Mouse (Mus musculus) left cerebral cortex, postnatal 14 days (tissue): Measurements from ENCODE around the gene Nrg4. TPM values are rescaled to one million over a fixed set of nuclear protein-coding genes. Genes with fewer than 3 reads are reported as not detected.
"Not testable (repeated sequence)": the region's sequence is repeated elsewhere in the genome, so short reads cannot be mapped to it uniquely, and the experiment has no call there.

Source experiments
- DNase-seq, 2 experiments: peaks; one replicate each; pipeline ENCODE4 v3.0.0; 2021 to 2022; ENCODE audit warnings: low spot score in 2 of 2, mixed read lengths in 1 of 2
- intact Hi-C: fragments of 180-260 bp; cut with DNase I; formaldehyde crosslinking; loops from one replicate; pipeline ENCODE4 v1.15.1; 2025
- total RNA-seq, 2 experiments: library from RNA; stranded (reverse); gene quantifications; 2 replicates each; pipeline ENCODE4 v1.2.3; 2021

Gene Nrg4
- total RNA-seq, 2 experiments from 2014 or later = 0.55 to 1.1 TPM

- intact Hi-C loops = no loop called here
- DNase-seq = no peak
Measured at GRCm38 (mm10) chr9:55259741-55260140, 66.9 kb downstream of the Nrg4 start.

GRCm38 (mm10) chr9:55257105-55257504 lies 69.5 kb downstream of the Nrg4 start:
- intact Hi-C loops = no loop called here
- no peak for DNase-seq

- no peak for DNase-seq
- intact Hi-C loops = no loop called here
Measured at GRCm38 (mm10) chr9:55255604-55256003, 71.0 kb downstream of the Nrg4 start.

- no peak for DNase-seq
- intact Hi-C loops = no loop called here
Measured at GRCm38 (mm10) chr9:55255056-55255455, 71.6 kb downstream of the Nrg4 start.

- no peak for DNase-seq
- intact Hi-C loops = no loop called here
Measured at GRCm38 (mm10) chr9:55253849-55254248, 72.8 kb downstream of the Nrg4 start.

GRCm38 (mm10) chr9:55252097-55252496 lies 74.5 kb downstream of the Nrg4 start:
- DNase-seq, intact Hi-C loops: not testable (repeated sequence)

GRCm38 (mm10) chr9:55250595-55251247 lies 75.9 kb downstream of the Nrg4 start:
- intact Hi-C loops = no loop called here
- no peak for DNase-seq

- intact Hi-C loops = no loop called here
- no peak for DNase-seq
Measured at GRCm38 (mm10) chr9:55248465-55248864, 78.2 kb downstream of the Nrg4 start.

- intact Hi-C loops = no loop called here
- no peak for DNase-seq
Measured at GRCm38 (mm10) chr9:55246918-55247317, 79.7 kb downstream of the Nrg4 start.

GRCm38 (mm10) chr9:55246440-55246839 lies 80.2 kb downstream of the Nrg4 start:
- intact Hi-C loops = no loop called here
- DNase-seq = no peak

GRCm38 (mm10) chr9:55245057-55245750 lies 81.4 kb downstream of the Nrg4 start:
- intact Hi-C loops, DNase-seq: not testable (repeated sequence)

- DNase-seq = no peak
- intact Hi-C loops = no loop called here
Measured at GRCm38 (mm10) chr9:55244079-55244478, 82.6 kb downstream of the Nrg4 start.

- no peak for DNase-seq
- intact Hi-C loops = no loop called here
Measured at GRCm38 (mm10) chr9:55243280-55243679, 83.4 kb downstream of the Nrg4 start.

- DNase-seq = no peak
- intact Hi-C loops = no loop called here
Measured at GRCm38 (mm10) chr9:55241863-55242685, 84.6 kb downstream of the Nrg4 start.

- no peak for DNase-seq
- intact Hi-C loops = no loop called here
Measured at GRCm38 (mm10) chr9:55240852-55241251, 85.8 kb downstream of the Nrg4 start.

- intact Hi-C loops = loop anchor here (10.0 kb wide), 1 partner anchor 158 kb away; no protein-coding TSS in a partner anchor
- DNase-seq = no peak
Measured at GRCm38 (mm10) chr9:55236235-55237165, 90.1 kb downstream of the Nrg4 start.

- intact Hi-C loops = loop anchor here (5.0 to 10.0 kb wide), 2 partner anchors 79 to 162 kb away; no protein-coding TSS in a partner anchor
- not testable (repeated sequence) for DNase-seq
Measured at GRCm38 (mm10) chr9:55233076-55233475, 93.6 kb downstream of the Nrg4 start.

GRCm38 (mm10) chr9:55232586-55232985 lies 94.1 kb downstream of the Nrg4 start:
- intact Hi-C loops = loop anchor here (5.0 to 10.0 kb wide), 2 partner anchors 80 to 162 kb away; no protein-coding TSS in a partner anchor
- DNase-seq = no peak

- intact Hi-C loops = loop anchor here (5.0 to 10.0 kb wide), 2 partner anchors 80 to 163 kb away; no protein-coding TSS in a partner anchor
- no peak for DNase-seq
Measured at GRCm38 (mm10) chr9:55232110-55232509, 94.5 kb downstream of the Nrg4 start.
